Mouse (Mus musculus) thymus, postnatal 14 days (tissue): Measurements from ENCODE around the gene Nedd9.

Experiments
- DNase-seq: peaks from one replicate; pipeline ENCODE4 v3.0.0; 2021

Nedd9 gene

GRCm38 (mm10) chr13:41491522-41491921 lies 4.4 kb upstream of the Nedd9 start:
- no peak for DNase-seq

GRCm38 (mm10) chr13:41490282-41490681 lies 3.1 kb upstream of the Nedd9 start:
- DNase-seq, result no peak

GRCm38 (mm10) chr13:41489705-41490275 lies 2.6 kb upstream of the Nedd9 start:
- DNase-seq, result no peak

- DNase-seq, result no peak
Measured at GRCm38 (mm10) chr13:41487409-41487743, 214 bp upstream of the Nedd9 start.

DNA sequence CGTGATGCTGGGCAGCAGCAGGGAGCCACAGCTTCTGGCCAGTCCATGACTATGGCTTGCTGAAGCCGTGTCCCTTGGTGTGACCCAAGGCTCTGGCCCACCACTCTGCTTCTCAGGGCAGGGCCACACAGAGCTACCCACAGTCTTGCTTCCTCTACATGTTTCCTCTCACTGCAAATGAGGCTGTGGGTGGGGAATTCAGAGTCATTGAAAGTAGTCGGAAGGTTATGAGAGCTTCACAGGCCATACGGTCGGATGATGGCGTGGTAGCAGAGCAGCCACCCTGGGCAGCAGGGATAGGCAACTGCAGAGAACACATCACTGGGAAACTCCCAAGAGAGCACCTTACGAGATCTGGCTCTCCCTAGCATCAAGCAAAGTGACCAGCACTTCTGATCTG lies 3.2 kb downstream of the Nedd9 start:
- DNase-seq, result no peak

GRCm38 (mm10) chr13:41482408-41483011 lies 4.7 kb downstream of the Nedd9 start:
- DNase-seq, result no peak

DNA sequence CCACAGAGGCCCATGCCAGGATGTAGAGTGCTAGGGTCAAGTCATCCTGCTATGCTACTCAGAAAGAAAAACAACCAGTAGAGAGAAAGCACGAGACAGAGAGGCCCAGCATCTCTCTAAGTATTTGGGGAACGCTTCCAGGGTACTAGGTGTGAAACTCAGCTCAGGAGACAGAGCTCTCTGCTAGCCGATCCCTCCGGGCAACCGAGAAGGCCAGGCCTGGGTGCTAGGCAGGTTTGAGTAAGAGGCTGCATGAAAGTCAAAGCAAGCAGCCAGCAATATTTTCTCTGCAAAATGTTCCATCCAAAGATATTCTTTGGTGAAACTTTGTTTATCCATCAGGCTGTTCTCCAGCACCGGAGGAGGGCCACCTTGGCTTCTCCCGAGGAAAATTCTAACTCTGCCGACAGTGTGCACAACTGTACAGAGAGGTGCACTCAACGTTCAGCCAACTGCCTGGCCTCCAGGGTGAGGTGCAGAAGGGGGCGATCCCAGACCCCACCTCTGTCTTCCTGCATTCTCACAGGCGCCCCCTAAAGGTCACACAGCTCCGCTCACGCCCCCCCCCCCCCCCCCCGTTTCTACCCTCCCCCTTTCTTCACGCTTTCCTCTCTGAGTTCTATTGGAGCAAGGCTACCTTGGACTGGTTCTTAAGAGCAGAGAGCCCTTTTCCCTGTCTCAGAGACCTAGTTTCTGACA lies 7.3 kb downstream of the Nedd9 start:
- peak; percentile 19 for DNase-seq

DNA sequence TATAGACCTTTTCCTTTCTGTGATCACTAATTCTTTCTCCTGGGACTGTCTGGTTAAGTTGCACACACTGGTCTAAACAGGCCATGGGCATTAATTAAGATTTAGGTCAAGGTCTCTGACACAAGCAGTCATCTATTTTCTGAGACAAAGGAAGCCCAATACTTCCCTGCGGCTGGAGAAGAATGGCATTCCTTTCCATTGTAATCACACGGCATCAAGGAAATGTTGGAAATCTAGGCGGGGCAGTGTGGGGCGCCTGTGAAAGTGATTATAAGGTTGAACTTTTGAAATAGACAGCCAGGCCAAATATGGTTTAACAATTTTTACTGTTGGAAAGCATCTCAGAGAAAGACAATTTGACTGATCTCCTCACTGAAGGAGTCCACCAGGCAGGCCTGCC lies 10.9 kb downstream of the Nedd9 start:
- no peak for DNase-seq

DNA sequence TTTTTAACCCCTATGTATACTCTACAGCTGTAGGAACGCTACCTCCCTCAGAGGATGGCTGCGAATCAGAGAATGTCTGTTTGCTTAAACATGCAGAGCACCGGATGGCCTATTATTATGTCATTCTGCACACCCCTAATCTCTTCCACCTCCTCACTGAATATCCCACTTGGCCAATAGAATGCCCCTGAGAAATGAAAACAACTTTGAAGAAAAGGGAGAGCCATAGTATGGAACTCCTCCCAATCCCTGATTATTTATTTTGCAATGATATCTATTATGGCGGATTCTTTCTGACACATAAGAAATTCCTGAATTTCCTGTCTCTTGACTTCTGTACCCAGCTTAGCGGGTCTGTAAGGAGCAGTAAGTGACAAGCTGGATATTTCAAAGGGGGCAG lies 12.8 kb downstream of the Nedd9 start:
- no peak for DNase-seq

GRCm38 (mm10) chr13:41473504-41473903 lies 13.7 kb downstream of the Nedd9 start:
- DNase-seq, result no peak

GRCm38 (mm10) chr13:41472878-41473424 lies 14.2 kb downstream of the Nedd9 start:
- no peak for DNase-seq

DNA sequence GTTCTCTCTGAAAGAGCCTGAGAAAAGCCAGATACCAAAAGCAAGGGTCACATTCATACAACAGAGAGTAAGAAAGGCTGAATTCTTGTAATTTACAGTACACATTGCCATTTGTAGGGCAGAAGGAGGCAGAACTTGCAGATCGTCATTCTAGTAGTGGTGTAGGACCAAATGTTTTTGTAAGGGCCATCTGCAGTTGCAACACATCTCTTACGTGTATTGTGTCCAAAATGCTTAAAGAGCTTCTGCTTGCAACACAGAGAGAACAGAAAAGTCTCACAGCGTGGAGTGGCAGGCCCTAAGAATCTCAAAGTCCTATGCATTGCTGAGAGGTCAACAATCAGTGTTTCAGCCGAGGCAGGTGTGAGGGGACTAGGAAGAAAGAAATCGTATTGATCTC lies 18.9 kb downstream of the Nedd9 start:
- DNase-seq, result no peak

- no peak for DNase-seq
Measured at GRCm38 (mm10) chr13:41467036-41467435, 20.1 kb downstream of the Nedd9 start.

GRCm38 (mm10) chr13:41466616-41467015 lies 20.5 kb downstream of the Nedd9 start:
- DNase-seq, result no peak

DNA sequence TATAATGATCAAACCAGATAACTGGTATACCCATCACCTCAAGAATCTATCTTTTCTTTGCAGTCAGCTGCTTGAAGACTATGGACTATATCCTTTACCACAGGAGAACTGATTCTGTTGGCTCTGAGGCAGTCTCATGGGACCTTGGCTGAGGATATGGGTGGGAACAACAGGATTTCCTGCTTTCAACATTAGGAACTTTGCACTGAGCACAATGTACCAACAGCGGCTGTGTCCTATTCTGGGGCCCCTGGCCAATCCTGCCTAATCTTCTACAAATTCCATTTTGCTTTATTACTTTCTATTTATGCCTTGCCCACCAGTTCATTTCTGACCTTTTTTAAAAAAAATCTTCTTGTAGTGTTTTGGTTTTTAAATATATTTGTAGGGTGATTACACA lies 21.0 kb downstream of the Nedd9 start:
- DNase-seq, result no peak

DNA sequence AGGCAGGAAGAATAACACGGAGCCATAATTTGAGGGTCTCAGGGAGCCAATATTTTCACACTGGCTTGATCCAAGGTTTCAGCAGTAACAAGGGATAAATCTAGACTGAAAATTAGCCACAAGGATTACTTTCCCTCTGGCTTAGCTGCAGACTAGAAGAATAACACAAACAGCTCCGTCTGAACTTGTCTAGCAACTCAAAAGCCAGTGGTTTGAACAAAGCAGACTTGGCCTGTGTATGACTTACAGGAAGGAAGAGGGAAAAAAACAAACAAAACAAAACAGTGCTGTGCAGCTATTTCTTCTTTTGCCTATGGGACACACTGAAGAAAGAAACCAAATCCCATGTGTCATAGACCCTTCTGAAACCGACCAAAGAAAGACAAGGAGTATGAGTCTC lies 25.7 kb downstream of the Nedd9 start:
- no peak for DNase-seq

GRCm38 (mm10) chr13:41459683-41460286 lies 27.4 kb downstream of the Nedd9 start:
- no peak for DNase-seq

GRCm38 (mm10) chr13:41458709-41459108 lies 28.5 kb downstream of the Nedd9 start:
- DNase-seq, result no peak

GRCm38 (mm10) chr13:41457798-41458390 lies 29.3 kb downstream of the Nedd9 start:
- DNase-seq, result no peak

- no peak for DNase-seq
Measured at GRCm38 (mm10) chr13:41457030-41457797, 29.9 kb downstream of the Nedd9 start.

DNA sequence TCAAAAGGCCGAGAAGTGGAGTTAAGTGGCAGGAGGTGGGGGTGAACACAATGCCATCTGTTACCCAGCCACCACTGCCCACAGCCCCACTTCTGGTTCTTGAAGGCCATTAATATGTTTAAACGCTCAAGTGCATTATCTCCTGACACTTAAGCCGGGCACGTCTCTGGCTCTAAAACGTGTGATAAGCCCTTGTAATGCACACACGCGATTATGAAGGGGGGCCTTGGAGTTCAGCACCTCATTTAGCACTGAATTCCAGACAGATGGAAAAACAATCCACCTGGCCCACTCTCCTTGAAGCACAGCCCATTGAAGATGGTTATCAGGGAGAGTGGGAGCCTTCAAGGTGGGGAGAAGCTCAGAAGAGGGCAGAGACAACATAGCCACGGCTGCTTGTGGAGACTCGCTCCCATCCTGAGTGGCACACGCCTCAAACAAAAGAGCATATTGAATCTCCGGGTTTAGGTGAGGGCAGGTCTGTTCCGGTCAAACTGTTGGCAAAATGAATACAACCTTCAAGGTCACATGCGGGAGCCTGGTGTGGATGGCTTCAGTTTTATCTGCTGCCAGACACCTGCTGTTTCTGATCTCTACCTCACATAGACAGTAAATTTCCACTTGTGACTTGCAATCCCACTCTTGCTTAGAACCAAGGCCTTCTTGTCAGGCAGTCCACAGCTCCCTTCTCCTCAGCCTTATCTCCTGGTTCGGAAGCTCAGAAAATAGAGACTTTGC lies 30.7 kb downstream of the Nedd9 start:
- no peak for DNase-seq
